Mouse (Mus musculus) cerebellum, postnatal 14 days (tissue): ENCODE data around the gene Ccdc77.

ENCODE experiments used
- DNase-seq, 2 experiments: peaks; one replicate each; pipeline ENCODE4 v3.0.0; 2021; ENCODE audit warnings: mixed read lengths in 2 of 2

Ccdc77 gene

DNA sequence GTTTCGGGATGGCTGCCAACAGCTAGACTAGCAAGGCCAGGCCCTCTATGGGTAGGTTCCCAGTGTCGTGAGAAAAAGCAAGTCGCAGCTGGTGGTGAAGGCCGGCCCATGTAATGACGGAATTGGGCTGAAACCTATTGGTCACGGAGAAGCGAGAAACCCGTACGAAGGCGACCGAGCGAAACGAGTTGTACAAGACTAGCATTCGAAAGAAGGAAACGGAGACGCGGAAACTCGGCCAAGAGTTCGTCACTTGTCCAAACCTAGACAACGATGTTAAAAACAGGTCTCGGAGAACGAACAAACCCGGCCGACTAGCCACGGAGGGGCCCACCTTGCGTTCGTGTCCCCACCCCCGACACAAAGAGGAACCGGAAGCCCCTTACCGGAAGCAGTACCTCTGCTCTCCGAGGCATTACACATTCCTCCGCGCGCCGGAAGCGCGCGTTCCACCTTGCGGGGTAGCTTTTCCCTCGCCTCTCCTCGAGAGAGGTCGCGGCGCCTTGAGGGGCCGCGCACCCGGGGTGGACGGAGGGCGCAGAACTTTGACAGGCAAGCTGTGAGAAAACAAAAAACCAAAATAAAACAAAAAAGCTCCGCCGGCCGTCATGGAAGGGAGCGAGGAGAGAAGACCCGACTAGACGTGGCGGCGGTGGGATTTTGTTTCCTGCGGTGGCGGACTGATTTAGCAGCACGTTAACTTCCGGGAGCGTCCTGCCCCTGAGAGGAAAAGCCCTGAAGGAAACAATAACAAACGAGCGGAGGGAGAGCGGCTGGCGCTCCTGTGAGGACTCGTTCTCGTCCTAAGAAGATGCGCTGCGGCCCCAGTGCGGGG, at the start of gene Ccdc77, which contains the start of gene Kdm5a:
Gene Ccdc77 (minus strand): TSS at position 687 of the 835 bp plus-strand sequence.
Gene Kdm5a (plus strand): TSS at position 437 of the 835 bp plus-strand sequence.
- peak; percentile 93 to 96 for DNase-seq

GRCm38 (mm10) chr6:120403936-120404335, 39.8 kb upstream of the Ccdc77 start:
- DNase-seq: no peak

GRCm38 (mm10) chr6:120395622-120396345, 31.6 kb upstream of the Ccdc77 start:
- no peak for DNase-seq

- DNase-seq: no peak
Measured at GRCm38 (mm10) chr6:120392811-120393210, 28.6 kb upstream of the Ccdc77 start.

GRCm38 (mm10) chr6:120390054-120390453, 25.9 kb upstream of the Ccdc77 start:
- DNase-seq: no peak

DNA sequence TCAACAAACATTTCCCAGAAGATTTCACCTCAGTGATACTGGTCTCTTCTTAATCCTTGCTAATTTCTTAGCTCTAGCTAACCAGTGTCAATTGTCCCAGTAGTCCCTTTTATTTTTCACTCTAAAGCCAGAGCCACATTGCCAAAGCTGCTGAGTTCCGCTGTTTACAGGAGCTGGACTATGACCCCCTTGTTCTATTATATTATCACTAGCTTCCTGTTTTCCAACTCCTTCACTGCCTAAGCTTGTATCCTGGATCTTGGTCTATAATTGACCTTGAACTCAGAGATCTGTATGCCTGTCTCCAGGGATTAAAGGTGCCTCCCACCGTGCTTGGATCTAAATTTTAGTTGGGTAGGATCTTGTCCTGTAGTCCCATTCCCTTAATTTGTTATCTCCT, 12.6 kb upstream of the Ccdc77 start:
- DNase-seq: no peak

- peak; percentile 14 to 15 for DNase-seq
Measured at GRCm38 (mm10) chr6:120365051-120365450, 877 bp upstream of the Ccdc77 start.

GRCm38 (mm10) chr6:120364523-120364905, 340 bp upstream of the Ccdc77 start:
- no peak for DNase-seq

DNA sequence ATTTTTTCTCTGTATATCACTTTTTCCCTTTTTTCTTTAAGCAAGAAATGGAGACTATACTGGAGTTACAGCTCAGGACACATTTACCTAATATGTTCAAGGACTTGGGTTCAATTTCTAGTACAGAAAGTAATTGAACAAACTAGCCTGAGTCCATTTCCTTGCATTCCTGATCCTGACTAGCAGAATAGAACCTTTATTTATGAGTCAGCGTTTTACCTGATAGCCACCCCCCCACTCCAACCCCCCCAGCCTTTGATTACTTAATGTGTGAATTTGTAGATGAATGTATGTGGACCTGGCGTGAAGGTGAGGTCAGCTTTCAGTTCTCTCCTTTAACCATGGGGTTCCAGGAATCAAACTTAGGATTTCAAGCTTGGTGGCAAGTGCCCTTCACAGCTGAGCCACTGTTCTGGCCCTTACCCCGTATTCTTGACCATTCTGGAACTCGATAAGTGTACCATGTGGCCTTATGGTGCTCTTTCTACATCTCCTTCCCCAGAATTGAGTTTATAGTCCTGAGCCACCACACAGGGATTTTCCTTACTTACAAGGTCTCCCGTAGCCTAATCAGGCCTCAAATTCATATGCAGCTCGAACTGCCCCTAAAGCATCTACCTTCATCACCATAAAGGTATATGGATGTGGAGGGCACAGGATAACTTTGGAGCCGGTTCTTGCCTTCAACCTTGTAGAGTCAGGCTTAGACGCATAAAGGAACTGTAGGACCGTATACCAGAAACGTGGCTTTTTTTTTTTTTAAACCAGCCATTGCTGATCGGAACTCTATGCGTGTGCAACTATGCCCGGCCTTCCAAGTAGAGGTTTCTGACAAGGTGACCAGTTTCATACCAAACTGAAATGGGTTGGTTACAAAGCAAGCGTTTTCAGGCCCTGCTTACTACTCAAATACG, 1.1 kb downstream of the Ccdc77 start:
- DNase-seq: no peak

GRCm38 (mm10) chr6:120362124-120362523, 2.0 kb downstream of the Ccdc77 start:
- DNase-seq: no peak

DNA sequence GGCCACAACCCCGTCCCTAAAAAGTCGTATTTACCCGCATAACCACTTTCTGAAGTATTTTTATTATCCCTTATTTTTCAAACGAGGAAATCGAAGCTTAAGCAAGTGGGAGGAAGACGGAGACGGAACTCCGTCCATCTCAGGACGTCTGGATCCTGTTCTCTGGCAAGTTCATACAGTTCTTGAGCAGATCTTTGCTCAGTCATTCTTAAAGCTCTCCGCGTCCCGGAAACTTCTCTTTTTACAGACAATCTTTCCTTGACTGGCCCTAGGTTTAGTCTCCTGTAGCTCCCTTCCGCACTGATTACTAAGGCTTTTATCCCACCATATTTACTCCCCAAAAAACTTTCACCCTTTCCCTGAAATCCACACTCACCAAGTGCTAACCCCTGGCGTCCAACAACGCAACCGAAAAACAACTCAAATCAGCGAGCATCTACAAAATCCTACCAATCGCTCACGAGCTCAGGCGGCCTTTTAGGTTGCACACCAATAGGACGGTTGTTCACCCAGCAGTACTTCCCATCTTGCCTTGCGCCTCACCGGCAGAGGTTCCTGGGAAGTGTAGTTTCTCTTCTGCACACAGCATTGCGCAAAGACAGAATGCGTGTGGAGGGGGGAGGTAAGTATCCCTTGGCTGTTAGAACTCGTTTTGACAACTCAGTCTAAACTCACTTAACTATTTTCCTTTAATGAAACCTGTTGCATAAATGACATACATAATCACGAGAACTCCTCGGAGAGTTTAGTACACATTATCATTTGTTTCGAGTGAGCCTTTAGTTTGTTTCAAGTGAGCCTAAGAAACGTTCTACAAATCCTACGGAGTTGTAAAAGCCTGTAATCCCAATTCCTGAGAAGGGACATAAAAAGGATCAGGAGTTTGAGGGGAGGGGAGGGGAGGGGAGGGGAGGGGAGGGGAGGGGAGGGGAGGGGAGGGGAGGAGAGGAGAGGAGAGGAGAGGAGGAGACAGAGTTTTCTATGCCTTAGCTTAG, 6.9 kb downstream of the Ccdc77 start:
- DNase-seq: peak; percentile 79 to 82

DNA sequence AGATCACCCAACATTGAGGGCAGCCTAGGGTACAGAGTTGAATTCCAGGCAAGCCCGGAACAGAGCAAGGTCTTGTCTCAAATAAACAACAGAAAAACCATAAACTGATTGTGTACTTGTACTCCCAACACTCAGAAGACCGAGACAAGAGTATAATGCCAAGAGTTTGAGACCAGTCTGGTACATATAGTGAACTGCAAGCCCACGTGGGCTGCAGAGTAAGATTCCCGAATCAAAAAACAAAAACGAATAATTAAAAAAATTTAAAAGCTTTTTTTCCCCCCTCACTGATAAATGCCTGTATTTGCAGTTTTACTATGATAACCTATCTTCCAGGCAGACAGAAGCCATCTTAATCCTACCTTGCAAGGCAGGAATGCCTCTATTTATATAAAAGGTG, 7.7 kb downstream of the Ccdc77 start:
- no peak for DNase-seq

- no peak for DNase-seq
Measured at GRCm38 (mm10) chr6:120349018-120349417, 15.2 kb downstream of the Ccdc77 start.

DNA sequence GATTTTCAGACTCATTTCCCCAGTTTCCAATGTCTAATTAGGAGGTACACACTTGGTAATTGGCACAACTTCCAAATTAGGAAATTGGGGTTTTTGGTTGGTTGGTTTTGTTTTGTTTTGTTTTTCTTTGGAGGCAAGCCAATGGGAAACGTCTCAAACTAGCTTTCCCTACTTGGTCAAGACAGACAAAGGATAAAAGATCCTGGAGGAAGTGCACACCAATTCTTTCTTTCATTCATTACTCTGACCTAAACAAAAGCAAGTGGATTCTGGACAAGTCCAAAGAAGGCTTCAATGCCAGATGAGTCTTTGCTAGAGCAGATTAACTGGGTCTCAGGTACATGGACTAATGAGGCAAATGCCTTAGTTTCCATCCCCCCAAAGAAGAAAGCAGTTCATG, 20.2 kb downstream of the Ccdc77 start:
- no peak for DNase-seq

DNA sequence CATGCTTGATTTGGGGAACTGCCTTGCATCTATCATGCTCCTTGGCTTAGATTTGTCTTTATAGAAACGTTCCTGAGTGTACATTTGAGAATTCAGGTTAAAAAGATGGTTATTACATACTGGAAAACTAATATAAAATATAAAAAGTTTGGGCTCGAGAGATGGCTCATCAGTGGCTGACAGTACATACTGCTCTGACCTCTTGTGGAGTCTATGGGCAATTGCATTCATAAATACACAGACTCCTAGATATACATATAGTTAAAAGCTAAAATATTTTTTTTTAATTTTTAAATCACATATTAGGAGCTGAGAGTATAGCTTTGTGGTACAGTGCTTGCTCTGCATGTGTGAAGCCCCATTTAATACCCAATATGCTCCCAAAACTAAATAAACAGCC, 31.8 kb downstream of the Ccdc77 start:
- no peak for DNase-seq

DNA sequence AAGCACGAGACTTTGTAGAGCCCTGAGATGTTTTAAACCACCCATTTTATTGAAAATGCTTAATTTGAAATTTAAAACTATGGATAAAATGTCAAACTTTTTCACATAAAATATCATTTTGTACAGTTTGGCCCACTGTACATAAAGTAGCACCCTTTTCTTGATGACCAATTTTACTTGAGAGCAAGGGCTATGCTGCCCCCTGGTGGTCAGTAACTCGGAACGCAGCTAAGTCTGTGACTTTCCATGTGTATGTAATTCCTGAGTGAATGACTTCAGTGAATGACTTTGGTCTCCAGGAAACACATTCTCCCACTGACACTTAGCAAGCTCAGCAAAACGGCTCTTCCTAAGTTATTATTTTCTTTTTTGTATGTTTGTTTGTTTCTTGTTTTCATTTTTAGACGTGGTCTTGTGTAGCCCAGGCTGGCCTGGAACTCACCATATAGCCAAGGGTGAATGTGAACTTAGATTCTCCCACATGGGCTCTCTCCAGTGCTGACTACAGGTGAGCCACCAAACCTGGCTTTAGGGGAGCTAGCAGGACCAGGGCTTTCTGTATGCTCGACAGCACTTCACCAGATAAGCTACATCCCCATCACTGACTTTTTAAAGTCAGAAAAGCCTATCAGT, 39.8 kb downstream of the Ccdc77 start:
- DNase-seq: peak; percentile 81 to 83

DNA sequence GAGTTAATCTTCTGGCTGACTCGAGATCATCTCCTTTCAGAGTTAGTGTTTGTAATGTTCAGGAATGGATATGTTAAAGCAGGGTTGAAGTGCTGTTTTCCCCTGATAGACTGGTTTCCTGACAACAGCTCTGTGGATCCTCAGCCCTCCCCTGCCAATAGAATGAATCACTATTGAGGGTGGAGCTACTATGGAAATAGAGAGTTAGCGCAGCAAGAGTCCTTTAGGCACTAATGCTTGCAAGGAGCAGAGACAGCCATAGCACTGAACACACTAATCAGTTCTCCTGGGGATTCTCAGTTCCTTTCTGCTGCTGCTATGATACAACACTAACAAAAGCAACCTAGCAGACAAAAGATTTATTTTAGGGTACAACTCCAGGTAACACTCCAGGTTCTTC, 43.8 kb downstream of the Ccdc77 start:
- DNase-seq: no peak

- DNase-seq: no peak
Measured at GRCm38 (mm10) chr6:120319129-120319528, 45.0 kb downstream of the Ccdc77 start.

- DNase-seq: no peak
Measured at GRCm38 (mm10) chr6:120318303-120318940, 45.8 kb downstream of the Ccdc77 start.

DNA sequence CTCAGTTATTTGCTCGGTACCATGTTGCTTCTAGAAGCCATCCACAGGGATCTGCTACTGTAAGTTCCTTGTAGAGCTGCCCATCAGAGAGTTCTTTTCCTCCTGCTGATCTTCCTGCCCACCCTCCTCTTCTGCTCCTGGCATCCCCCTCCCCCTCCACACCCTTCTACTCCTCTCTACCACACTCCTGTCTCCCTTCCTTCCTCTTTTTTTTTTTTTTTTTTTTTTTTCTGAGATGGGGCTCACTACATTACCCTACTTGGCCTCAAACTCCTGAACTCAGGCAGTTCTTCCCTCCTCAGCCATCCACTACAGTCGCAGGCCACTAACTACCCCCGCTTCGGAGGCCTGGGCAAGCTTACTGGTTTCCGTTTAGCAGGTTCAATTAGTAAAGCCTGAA, 51.7 kb downstream of the Ccdc77 start:
- DNase-seq: no peak

- no peak for DNase-seq
Measured at GRCm38 (mm10) chr6:120309787-120310186, 54.4 kb downstream of the Ccdc77 start.
